Mouse (Mus musculus): ENCODE results near the gene Nxf1.

GRCm38 (mm10) chr19:8789171-8789570, 32.3 kb downstream of the Nxf1 start:
- TF ChIP-seq MXI1 (IDR thresholded peaks at IDR 0.05; ENCODE audit: low read depth, low read length), result no peak
- no peak for TF ChIP-seq ZMIZ1 (IDR thresholded peaks at IDR 0.05; ENCODE audit: low read depth, low read length)
- no peak for TF ChIP-seq CTCF (IDR thresholded peaks at IDR 0.05 in 2 of 3, conservative IDR thresholded peaks at IDR 0.05 in 1 of 3; ENCODE audit: control insufficient read depth in 1 of 3, insufficient read depth in 1 of 3, low read depth in 2 of 3, low read length in 3 of 3, poor library complexity in 1 of 3, severe bottlenecking in 1 of 3)

Data from MEL (cell line).